Mouse (Mus musculus): Measurements from ENCODE around the gene Lingo1. TPM values are rescaled to one million over a fixed set of nuclear protein-coding genes. Genes with fewer than 3 reads are reported as not detected.

Gene Lingo1
- polyA plus RNA-seq, 1 experiment = 4.4 TPM

DNA sequence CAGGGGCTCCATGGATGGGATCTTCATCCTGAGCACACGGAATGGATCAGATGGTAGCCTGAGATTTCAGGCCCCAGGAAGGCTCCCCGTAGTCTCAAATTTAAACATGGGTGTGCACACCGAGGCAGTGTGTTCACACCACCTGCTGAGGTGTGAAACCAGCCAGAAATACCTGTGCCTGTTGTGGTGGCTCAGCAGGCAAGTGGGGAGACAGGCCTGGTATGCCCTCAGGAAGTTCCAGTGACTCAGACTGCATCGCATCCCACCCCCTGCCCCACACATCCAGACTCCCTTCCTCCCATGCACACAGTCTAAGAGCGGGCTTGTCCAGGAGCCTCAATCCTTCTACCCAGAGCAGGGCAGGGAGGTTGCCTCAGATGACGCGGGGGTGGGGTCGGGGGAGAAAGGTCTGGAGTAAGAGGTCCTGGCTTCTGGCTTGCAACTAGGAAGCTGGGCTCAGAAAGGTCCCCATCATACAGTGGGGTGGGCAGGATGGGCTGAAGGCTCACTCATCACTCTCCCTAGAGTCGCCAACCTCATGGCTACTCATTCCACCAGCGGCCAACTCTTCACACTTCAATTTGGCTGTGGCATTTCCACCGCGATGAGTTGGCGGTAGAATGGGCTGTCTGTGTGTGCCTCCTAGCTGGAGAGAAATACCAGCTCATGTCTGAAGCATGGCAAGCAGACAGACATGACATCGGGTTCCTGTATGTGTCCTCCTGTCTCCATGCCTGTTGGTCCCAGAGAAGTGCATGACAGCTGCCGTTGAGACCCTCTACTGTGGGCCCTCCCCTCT is 149.8 kb downstream of the Lingo1 start:
- WGBS = 78% methylated on average over 15 of the region's 15 CpGs
- Histone ChIP-seq H3K4me1 (ENCODE audit: control insufficient read depth, insufficient read depth, low read length) (no peaks in the 10 kb centered on the region), H3K4me3 (replicated peaks; ENCODE audit: extremely low read depth, low read depth, low read length) (no peak overlapping the region)
- no peak for DNase-seq
- TF ChIP-seq POLR2A (IDR thresholded peaks at IDR 0.05; ENCODE audit: borderline replicate concordance, extremely low read depth, low read depth, low read length) (no peak), CTCF (IDR thresholded peaks at IDR 0.05; ENCODE audit: insufficient read depth, low read length) (no peak)

GRCm38 (mm10) chr9:56643474-56643873 is 152.8 kb downstream of the Lingo1 start:
- 70% methylated on average over 5 of the region's 5 CpGs for WGBS
- H3K4me1 ChIP-seq (ENCODE audit: control insufficient read depth, insufficient read depth, low read length) = no peaks in the 10 kb centered on the region
- H3K4me3 ChIP-seq (replicated peaks; ENCODE audit: extremely low read depth, low read depth, low read length) = no peak overlapping the region
- no peak for TF ChIP-seq CTCF (IDR thresholded peaks at IDR 0.05; ENCODE audit: insufficient read depth, low read length)
- TF ChIP-seq POLR2A (IDR thresholded peaks at IDR 0.05; ENCODE audit: borderline replicate concordance, extremely low read depth, low read depth, low read length) = no peak
- DNase-seq = no peak

- WGBS = 61% methylated on average over 8 of the region's 8 CpGs
- DNase-seq = no peak
Measured at GRCm38 (mm10) chr9:56638226-56638905, 157.9 kb downstream of the Lingo1 start.

DNA sequence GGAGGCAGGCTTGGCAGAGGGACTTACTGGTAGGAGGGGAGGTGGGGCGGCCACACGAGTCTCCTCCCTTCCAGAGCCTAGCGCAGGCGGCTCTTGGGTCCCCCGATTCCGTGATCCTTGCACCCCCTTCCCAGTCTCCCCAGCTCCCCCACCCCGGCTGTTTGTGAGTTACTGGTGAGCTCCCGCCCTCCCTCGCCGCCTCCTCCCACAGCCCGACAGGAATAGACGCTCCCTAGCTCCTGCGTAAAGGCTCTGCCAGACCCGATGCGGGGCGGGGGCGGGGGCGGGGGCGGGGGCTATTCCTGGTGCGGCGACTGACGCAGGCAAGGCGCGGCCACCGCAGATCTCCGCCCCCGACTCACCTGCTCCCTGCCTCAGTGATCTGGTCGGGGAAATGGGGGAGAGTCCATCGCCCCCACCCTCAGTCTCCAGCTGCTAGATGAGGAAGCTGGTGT is 158.8 kb downstream of the Lingo1 start:
- no peak for DNase-seq
- 6% methylated on average over 29 of the region's 29 CpGs for WGBS
- Histone ChIP-seq H3K4me3 (replicated peaks; ENCODE audit: extremely low read depth, low read depth, low read length) (no peak overlapping the region), H3K4me1 (ENCODE audit: control insufficient read depth, insufficient read depth, low read length) (0 out of 2 replicates have a peak, but pooled peaks cover 4% of the 10 kb centered on the region)
- TF ChIP-seq CTCF (IDR thresholded peaks at IDR 0.05; ENCODE audit: insufficient read depth, low read length) = no peak
- TF ChIP-seq POLR2A (IDR thresholded peaks at IDR 0.05; ENCODE audit: borderline replicate concordance, extremely low read depth, low read depth, low read length) = no peak

More at GRCm38 (mm10) chr9:56638226-56638905, 157.9 kb downstream of the Lingo1 start:
- TF ChIP-seq POLR2A (IDR thresholded peaks at IDR 0.05; ENCODE audit: borderline replicate concordance, extremely low read depth, low read depth, low read length) = no peak
- peak; percentile 63 for TF ChIP-seq CTCF (IDR thresholded peaks at IDR 0.05; ENCODE audit: insufficient read depth, low read length)
- H3K4me1 ChIP-seq (ENCODE audit: control insufficient read depth, insufficient read depth, low read length) = 0 out of 2 replicates have a peak, but pooled peaks cover 4% of the 10 kb centered on the region
- no peak overlapping the region for H3K4me3 ChIP-seq (replicated peaks; ENCODE audit: extremely low read depth, low read depth, low read length)

DNA sequence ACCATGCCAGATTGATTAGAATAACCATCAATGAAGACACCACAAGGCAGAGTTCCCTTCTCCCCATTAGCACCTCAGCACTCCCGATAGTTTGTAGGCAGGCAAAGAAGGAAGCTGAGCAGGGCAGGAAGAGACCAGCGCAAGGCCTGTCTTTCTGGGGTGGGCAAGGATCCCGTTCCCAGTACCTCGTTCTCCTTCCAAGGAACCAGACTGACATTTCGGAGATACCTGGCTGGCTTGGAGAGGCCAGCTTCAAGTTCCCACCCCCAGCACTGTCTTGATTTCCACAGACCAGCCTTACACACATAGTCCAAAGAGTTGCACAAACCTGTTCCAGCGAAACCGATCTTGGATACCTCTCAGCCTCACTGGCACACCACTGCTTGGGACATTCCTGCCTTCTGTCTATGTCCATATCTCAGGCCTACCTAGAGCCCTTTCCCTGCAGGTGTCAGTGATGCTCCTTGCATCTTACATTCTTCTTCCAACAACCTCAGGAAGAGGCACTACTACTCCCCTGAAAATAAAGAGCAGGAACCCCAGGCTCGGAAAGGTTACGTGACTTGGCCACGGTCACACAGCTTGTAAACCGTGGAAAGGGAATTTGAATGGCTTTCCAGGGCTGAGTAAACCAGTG is 159.4 kb downstream of the Lingo1 start:
- DNase-seq = no peak

DNA sequence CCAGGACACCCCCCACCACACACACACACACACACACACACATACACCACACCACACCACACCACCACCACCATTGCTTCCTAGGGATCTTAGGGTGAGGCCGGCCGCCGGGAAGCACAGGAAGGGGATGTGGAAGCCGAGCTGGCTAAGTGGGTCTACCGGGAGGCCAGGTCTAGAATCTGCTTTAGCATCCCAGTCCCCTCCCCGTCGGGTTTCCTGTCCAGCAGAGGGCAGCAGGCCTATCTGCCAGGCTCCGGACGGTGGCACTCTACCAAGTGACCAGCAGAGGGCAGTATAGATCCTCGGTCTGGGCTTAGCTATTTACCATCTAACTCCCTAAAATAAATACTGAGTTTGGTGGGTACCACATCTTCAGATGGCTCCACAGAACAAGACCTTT is 160.1 kb downstream of the Lingo1 start:
- peak; percentile 79 for DNase-seq
- WGBS = under 1% methylated on average over 10 of the region's 10 CpGs
- Histone ChIP-seq H3K4me1 (ENCODE audit: control insufficient read depth, insufficient read depth, low read length) (0 out of 2 replicates have a peak, but pooled peaks cover 4% of the 10 kb centered on the region), H3K4me3 (replicated peaks; ENCODE audit: extremely low read depth, low read depth, low read length) (no peak overlapping the region)
- TF ChIP-seq CTCF (IDR thresholded peaks at IDR 0.05; ENCODE audit: insufficient read depth, low read length) (peak; percentile 98), POLR2A (IDR thresholded peaks at IDR 0.05; ENCODE audit: borderline replicate concordance, extremely low read depth, low read depth, low read length) (no peak)

More for the DNA sequence above, 159.4 kb downstream of the Lingo1 start:
- no peak for TF ChIP-seq CTCF (IDR thresholded peaks at IDR 0.05; ENCODE audit: insufficient read depth, low read length)
- TF ChIP-seq POLR2A (IDR thresholded peaks at IDR 0.05; ENCODE audit: borderline replicate concordance, extremely low read depth, low read depth, low read length) = no peak
- WGBS = 47% methylated on average over 11 of the region's 11 CpGs
- Histone ChIP-seq H3K4me1 (ENCODE audit: control insufficient read depth, insufficient read depth, low read length) (0 out of 2 replicates have a peak, but pooled peaks cover 4% of the 10 kb centered on the region), H3K4me3 (replicated peaks; ENCODE audit: extremely low read depth, low read depth, low read length) (no peak overlapping the region)

GRCm38 (mm10) chr9:56635498-56636121 is 160.7 kb downstream of the Lingo1 start:
- no peak for TF ChIP-seq POLR2A (IDR thresholded peaks at IDR 0.05; ENCODE audit: borderline replicate concordance, extremely low read depth, low read depth, low read length)
- TF ChIP-seq CTCF (IDR thresholded peaks at IDR 0.05; ENCODE audit: insufficient read depth, low read length) = no peak
- H3K4me3 ChIP-seq (replicated peaks; ENCODE audit: extremely low read depth, low read depth, low read length) = peak overlapping the region; percentile 44
- 0 out of 2 replicates have a peak, but pooled peaks cover 4% of the 10 kb centered on the region for H3K4me1 ChIP-seq (ENCODE audit: control insufficient read depth, insufficient read depth, low read length)
- peak; percentile 16 for DNase-seq
- WGBS = under 1% methylated on average over 61 of the region's 68 CpGs

- under 1% methylated on average over 40 of the region's 40 CpGs for WGBS
- peak overlapping the region; percentile 44 for H3K4me3 ChIP-seq (replicated peaks; ENCODE audit: extremely low read depth, low read depth, low read length)
- 0 out of 2 replicates have a peak, but pooled peaks cover 4% of the 10 kb centered on the region for H3K4me1 ChIP-seq (ENCODE audit: control insufficient read depth, insufficient read depth, low read length)
- DNase-seq = peak; percentile 12
- TF ChIP-seq CTCF (IDR thresholded peaks at IDR 0.05; ENCODE audit: insufficient read depth, low read length) = no peak
- TF ChIP-seq POLR2A (IDR thresholded peaks at IDR 0.05; ENCODE audit: borderline replicate concordance, extremely low read depth, low read depth, low read length) = no peak
Measured at GRCm38 (mm10) chr9:56635121-56635497, 161.2 kb downstream of the Lingo1 start.

Data from lung, adult 2 months (tissue).